Mouse (Mus musculus) megakaryocyte, embryonic 14.5 days (primary cell): ENCODE results near the gene Gm11564. TPM values are rescaled to one million over a fixed set of nuclear protein-coding genes. Genes with fewer than 3 reads are reported as not detected.
"Not testable (repeated sequence)": the region's sequence is repeated elsewhere in the genome, so short reads cannot be mapped to it uniquely, and the experiment has no call there.

Source experiments
- H3K27me3 ChIP-seq: replicated peaks from 2 replicates; pipeline ENCODE3; 2012; ENCODE audit warnings: inconsistent platforms
- H3K36me3 ChIP-seq: replicated peaks from 2 replicates; pipeline ENCODE3; 2012; ENCODE audit warnings: low read length, inconsistent platforms, mixed read lengths
- H3K4me1 ChIP-seq: 2 replicates; pipeline ENCODE4 v1.6.1; 2012; ENCODE audit warnings: inconsistent platforms
- H3K4me3 ChIP-seq: replicated peaks from 2 replicates; pipeline ENCODE3; 2012; ENCODE audit warnings: moderate library complexity, mild to moderate bottlenecking, inconsistent platforms
- H3K9me3 ChIP-seq: 2 replicates; pipeline ENCODE4 v1.6.1; 2012; ENCODE audit warnings: inconsistent platforms
- FLI1 ChIP-seq: IDR thresholded peaks from 2 replicates; pipeline ENCODE4 v1.6.1; 2012; ENCODE audit warnings: low read length, inconsistent platforms, mixed read lengths
- GATA1 ChIP-seq: IDR thresholded peaks from 3 replicates; pipeline ENCODE4 v1.6.1; 2012; ENCODE audit warnings: mixed read lengths, low read length, inconsistent platforms, borderline replicate concordance
- polyA plus RNA-seq: library from polyadenylated mRNA; stranded (reverse); fragments of >175 nt; gene quantifications from 2 replicates; pipeline ENCODE4 v1.2.3, GENCODE M21; 2012; ENCODE audit warnings: low replicate concordance; ENCODE audit not compliant: insufficient read depth

Gene Gm11564
- polyA plus RNA-seq: not detected in 2 replicates

DNA sequence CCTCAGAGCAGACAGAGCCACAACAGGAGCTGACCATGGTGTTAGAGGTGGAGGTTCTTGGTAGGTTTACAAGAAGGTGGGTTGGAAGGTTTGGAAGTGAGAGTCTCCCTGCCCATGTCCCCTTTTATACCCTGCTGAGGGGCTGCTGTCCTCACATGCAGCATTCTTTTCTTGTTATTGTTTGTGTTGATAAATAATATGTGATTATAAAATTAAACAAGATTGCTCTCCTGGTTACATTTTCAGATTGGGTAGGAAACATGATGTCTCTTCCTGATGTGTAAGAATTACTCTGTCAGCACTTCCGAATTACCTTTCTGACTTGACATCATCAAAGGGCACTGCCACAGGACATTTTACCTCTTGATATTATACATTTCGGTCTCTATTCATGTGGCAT lies at the start of gene Gm11564:
Gm11564 (minus strand) TSS at position 101 of the 400 bp plus-strand sequence.
- H3K36me3 ChIP-seq, H3K9me3 ChIP-seq, H3K27me3 ChIP-seq, H3K4me1 ChIP-seq: not testable (repeated sequence)
- H3K4me3 ChIP-seq: peak within 1 kb of the TSS; percentile 14

DNA sequence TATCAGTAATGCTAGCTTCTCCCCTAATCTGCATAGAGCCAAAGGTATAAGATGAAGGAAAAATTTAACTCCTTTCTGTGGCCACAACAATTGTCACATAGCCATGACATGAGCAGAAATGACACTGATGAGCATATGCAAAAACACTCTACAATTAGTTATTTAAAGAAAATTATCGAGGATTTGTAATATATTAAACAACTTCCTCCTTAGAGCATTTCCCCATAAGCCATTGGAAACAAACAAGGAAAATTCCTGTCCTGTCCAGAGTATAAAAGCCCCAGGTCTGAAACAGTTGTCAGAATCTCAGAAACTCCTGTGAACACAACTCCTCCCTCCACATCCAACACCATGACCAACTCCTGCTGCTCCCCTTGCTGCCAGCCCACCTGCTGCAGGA lies 48.7 kb upstream of the Gm11564 start, which contains the start of gene Gm11559:
Gm11559 (plus strand) TSS at position 301 of the 400 bp plus-strand sequence.
- H3K27me3 ChIP-seq, H3K4me1 ChIP-seq, H3K4me3 ChIP-seq, H3K9me3 ChIP-seq, H3K36me3 ChIP-seq: not testable (repeated sequence)

- Histone ChIP-seq H3K36me3 (no peaks in the 10 kb centered on the region), H3K27me3 (no peaks in the 10 kb centered on the region), H3K4me1 (no peaks in the 10 kb centered on the region), H3K9me3 (no peaks in the 10 kb centered on the region), H3K4me3 (no peak overlapping the region)
- TF ChIP-seq FLI1: no peak
- TF ChIP-seq GATA1: no peak
Observed at GRCm38 (mm10) chr11:99858761-99859160, 43.3 kb upstream of the Gm11564 start.

GRCm38 (mm10) chr11:99857617-99858016 lies 42.2 kb upstream of the Gm11564 start, which contains the start of gene Gm11568:
Gene Gm11568 (plus strand): TSS chr11:99857917.
- Histone ChIP-seq H3K4me3 (no peak within 1 kb of the TSS), H3K9me3 (no peaks in the 10 kb centered on the region), H3K27me3 (no peaks in the 10 kb centered on the region), H3K36me3 (no peaks in the 10 kb centered on the region), H3K4me1 (no peaks in the 10 kb centered on the region)
- TF ChIP-seq FLI1 (no peak), GATA1 (no peak)

DNA sequence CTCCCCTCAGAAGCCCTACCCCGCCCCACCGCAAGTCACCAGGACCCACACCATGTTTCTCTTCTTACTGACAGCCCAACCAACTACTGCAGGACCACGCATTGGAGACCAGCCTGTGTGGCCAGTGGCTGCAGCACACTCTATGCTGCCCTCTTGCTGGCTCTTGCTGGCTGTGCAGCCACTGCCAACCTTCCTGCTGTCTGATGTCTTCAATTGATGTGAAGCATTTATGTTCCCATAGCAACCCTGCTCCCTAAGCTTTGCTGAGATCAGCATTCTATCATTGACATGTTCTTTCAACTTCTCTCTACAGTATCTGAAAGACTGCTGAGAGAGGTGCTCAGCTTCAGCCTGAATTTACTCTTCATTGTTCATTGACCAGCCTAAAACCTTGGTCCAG lies 38.7 kb upstream of the Gm11564 start:
- Histone ChIP-seq H3K27me3 (no peaks in the 10 kb centered on the region), H3K4me3 (no peak overlapping the region), H3K36me3 (no peaks in the 10 kb centered on the region), H3K9me3 (no peaks in the 10 kb centered on the region), H3K4me1 (no peaks in the 10 kb centered on the region)
- TF ChIP-seq FLI1: no peak
- no peak for TF ChIP-seq GATA1

GRCm38 (mm10) chr11:99851508-99851907 lies 36.0 kb upstream of the Gm11564 start, which contains the start of gene Krtap4-16:
Gene Krtap4-16 (minus strand): TSS chr11:99851608.
- Histone ChIP-seq H3K4me1 (no peaks in the 10 kb centered on the region), H3K36me3 (no peaks in the 10 kb centered on the region), H3K27me3 (no peaks in the 10 kb centered on the region), H3K9me3 (no peaks in the 10 kb centered on the region), H3K4me3 (no peak within 1 kb of the TSS)
- TF ChIP-seq FLI1 (no peak), GATA1 (no peak)

DNA sequence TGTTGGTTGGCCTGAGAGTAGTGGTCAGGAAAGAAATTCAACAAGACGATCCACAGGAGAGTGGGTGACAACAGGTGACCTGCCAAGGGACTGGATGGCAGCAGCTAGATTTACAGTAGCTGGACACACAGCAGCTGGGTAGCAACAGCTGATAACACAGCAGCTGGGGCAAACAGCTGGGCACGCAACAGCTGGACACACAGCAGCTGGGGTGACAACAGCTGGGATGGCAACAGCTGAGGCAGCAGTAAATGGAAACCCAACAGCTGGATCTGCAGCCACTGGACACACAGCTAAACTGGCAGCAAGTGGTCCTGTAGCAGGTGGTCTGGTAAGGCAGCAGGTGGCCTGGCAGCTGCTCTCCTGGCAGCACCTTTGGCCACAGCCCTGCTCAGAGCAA lies 31.3 kb upstream of the Gm11564 start:
- H3K27me3 ChIP-seq: no peaks in the 10 kb centered on the region
- TF ChIP-seq GATA1 (no peak), FLI1 (no peak)
- H3K9me3 ChIP-seq: no peaks in the 10 kb centered on the region
- H3K4me1 ChIP-seq: no peaks in the 10 kb centered on the region
- H3K4me3 ChIP-seq: peak overlapping the region; percentile 14
- no peaks in the 10 kb centered on the region for H3K36me3 ChIP-seq

- H3K9me3 ChIP-seq: peaks cover 6% of the 10 kb centered on the region; the same call in 1 of the 2 replicates
- no peaks in the 10 kb centered on the region for H3K36me3 ChIP-seq
- no peak for TF ChIP-seq FLI1
- no peak for TF ChIP-seq GATA1
- H3K4me3 ChIP-seq: no peak overlapping the region
- H3K27me3 ChIP-seq: no peaks in the 10 kb centered on the region
- no peaks in the 10 kb centered on the region for H3K4me1 ChIP-seq
Observed at GRCm38 (mm10) chr11:99842185-99842584, 26.7 kb upstream of the Gm11564 start.

DNA sequence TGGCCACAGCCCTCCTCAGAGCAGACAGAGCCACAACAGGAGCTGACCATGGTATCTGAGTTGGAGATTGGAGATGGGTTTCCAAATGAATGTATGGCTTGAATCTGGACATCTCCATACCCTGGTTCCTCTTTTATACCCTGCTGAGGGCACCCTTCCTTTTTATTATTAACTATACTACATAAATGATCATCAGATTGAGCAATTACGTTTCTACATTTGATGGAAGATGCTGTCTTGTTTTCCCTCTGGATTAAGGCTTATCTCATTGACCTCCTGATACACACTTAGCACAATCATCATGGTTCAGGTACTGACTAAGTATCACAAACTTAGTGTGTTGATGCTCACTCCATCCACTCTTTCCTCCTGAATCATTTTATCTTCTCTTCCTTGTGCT lies 22.5 kb upstream of the Gm11564 start, which contains the start of gene 2300003K06Rik:
2300003K06Rik (minus strand) TSS at position 101 of the 400 bp plus-strand sequence.
- Histone ChIP-seq H3K36me3 (no peaks in the 10 kb centered on the region), H3K4me1 (no peaks in the 10 kb centered on the region), H3K4me3 (peak within 1 kb of the TSS; percentile 53), H3K27me3 (no peaks in the 10 kb centered on the region), H3K9me3 (peaks cover 9% of the 10 kb centered on the region; the same call in 1 of the 2 replicates)
- TF ChIP-seq GATA1: no peak
- no peak for TF ChIP-seq FLI1

GRCm38 (mm10) chr11:99809792-99810191 lies 5.7 kb downstream of the Gm11564 start, which contains the start of gene Krtap4-13:
Gene Krtap4-13 (minus strand): TSS chr11:99809892.
- not testable (repeated sequence) for H3K9me3 ChIP-seq, H3K36me3 ChIP-seq, H3K4me3 ChIP-seq, H3K27me3 ChIP-seq, H3K4me1 ChIP-seq

GRCm38 (mm10) chr11:99804346-99804745 lies 11.1 kb downstream of the Gm11564 start, which contains the start of gene Gm11554:
Gene Gm11554 (minus strand): TSS chr11:99804446.
- H3K4me1 ChIP-seq, H3K9me3 ChIP-seq, H3K27me3 ChIP-seq, H3K4me3 ChIP-seq, H3K36me3 ChIP-seq: not testable (repeated sequence)

GRCm38 (mm10) chr11:99798832-99799231 lies 16.6 kb downstream of the Gm11564 start, which contains the start of gene Gm11569:
Gene Gm11569 (minus strand): TSS chr11:99798932.
- H3K36me3 ChIP-seq, H3K4me3 ChIP-seq, H3K9me3 ChIP-seq, H3K4me1 ChIP-seq, H3K27me3 ChIP-seq: not testable (repeated sequence)
